Mouse (Mus musculus): Measurements from ENCODE around the gene Hapln2.

DNA sequence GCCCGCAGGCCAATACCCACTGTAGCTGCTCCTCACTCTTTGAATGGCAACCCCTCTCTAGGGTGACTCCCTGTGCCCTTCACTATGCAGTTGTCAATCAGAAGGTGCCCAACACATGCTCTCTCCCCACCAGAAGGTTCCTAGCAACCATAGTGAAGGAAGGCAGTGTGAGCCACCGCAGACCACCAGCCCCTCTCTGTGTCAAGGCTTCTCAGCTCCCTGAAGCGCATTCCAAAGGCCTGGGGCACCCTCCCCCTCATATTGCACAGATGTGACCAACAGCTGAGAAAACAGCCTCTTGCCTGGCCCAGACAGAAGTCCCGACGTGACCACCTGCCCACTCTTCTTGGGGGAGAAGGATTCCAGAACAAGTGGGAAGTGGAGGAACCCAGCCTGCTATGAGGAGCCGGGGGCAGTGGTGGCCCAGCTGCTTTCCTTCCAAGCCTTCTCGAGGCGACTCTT lies 55.1 kb downstream of the Hapln2 start:
- TF ChIP-seq POLR2A (IDR thresholded peaks at IDR 0.05; ENCODE audit: control insufficient read depth, extremely low read depth, insufficient read depth, low read length, poor library complexity) (no peak), CTCF (IDR thresholded peaks at IDR 0.05; ENCODE audit: borderline replicate concordance, control insufficient read depth, extremely low read depth, insufficient read depth, low read length, poor library complexity) (no peak)

Data from thymus, adult 2 months (tissue).